Mouse (Mus musculus) E14TG2a.4 (cell line): ENCODE results near the gene Adgrf1.

Experiments
- H3K27me3 ChIP-seq: 2 replicates; pipeline ENCODE4 v1.6.1; 2014; ENCODE audit warnings: low read length, control low read depth; ENCODE audit not compliant: insufficient read depth
- H3K36me3 ChIP-seq: 2 replicates; pipeline ENCODE4 v1.6.1; 2014; ENCODE audit warnings: low read length, control low read depth; ENCODE audit not compliant: insufficient read depth
- H3K4me1 ChIP-seq: replicated peaks from 2 replicates; pipeline ENCODE4 v1.6.1; 2014; ENCODE audit warnings: low read depth, low read length, control low read depth
- H3K4me3 ChIP-seq: replicated peaks from 2 replicates; pipeline ENCODE4 v1.5.1; 2014; ENCODE audit warnings: mild to moderate bottlenecking, low read length
- H3K9me3 ChIP-seq: 2 replicates; pipeline ENCODE4 v1.6.1; 2014; ENCODE audit warnings: low read length, control low read depth
- CTCF ChIP-seq: conservative IDR thresholded peaks from 2 replicates; pipeline ENCODE4 v1.5.1; 2014; ENCODE audit warnings: low read length
- NANOG ChIP-seq: IDR thresholded peaks from 2 replicates; pipeline ENCODE4 v1.6.1; 2014; ENCODE audit warnings: borderline replicate concordance, low read length, mixed read lengths
- POU5F1 ChIP-seq: IDR thresholded peaks from 2 replicates; pipeline ENCODE4 v1.6.1; 2014; ENCODE audit warnings: low read length, borderline replicate concordance

Adgrf1 gene

GRCm38 (mm10) chr17:43374020-43374419, 103.9 kb downstream of the Adgrf1 start:
- Histone ChIP-seq H3K36me3 (no peaks in the 10 kb centered on the region), H3K27me3 (peaks cover 6% of the 10 kb centered on the region; the same call in 1 of the 2 replicates), H3K4me3 (no peak overlapping the region), H3K4me1 (peaks cover 34% of the 10 kb centered on the region), H3K9me3 (no peaks in the 10 kb centered on the region)
- TF ChIP-seq CTCF (no peak), NANOG (no peak), POU5F1 (no peak)
